Mouse (Mus musculus): ENCODE data around the gene Ankrd34a. TPM values are rescaled to one million over a fixed set of nuclear protein-coding genes. Genes with fewer than 3 reads are reported as not detected.

The Ankrd34a gene
- polyA plus RNA-seq, 1 experiment from 2014 or later = 21.5 TPM

DNA sequence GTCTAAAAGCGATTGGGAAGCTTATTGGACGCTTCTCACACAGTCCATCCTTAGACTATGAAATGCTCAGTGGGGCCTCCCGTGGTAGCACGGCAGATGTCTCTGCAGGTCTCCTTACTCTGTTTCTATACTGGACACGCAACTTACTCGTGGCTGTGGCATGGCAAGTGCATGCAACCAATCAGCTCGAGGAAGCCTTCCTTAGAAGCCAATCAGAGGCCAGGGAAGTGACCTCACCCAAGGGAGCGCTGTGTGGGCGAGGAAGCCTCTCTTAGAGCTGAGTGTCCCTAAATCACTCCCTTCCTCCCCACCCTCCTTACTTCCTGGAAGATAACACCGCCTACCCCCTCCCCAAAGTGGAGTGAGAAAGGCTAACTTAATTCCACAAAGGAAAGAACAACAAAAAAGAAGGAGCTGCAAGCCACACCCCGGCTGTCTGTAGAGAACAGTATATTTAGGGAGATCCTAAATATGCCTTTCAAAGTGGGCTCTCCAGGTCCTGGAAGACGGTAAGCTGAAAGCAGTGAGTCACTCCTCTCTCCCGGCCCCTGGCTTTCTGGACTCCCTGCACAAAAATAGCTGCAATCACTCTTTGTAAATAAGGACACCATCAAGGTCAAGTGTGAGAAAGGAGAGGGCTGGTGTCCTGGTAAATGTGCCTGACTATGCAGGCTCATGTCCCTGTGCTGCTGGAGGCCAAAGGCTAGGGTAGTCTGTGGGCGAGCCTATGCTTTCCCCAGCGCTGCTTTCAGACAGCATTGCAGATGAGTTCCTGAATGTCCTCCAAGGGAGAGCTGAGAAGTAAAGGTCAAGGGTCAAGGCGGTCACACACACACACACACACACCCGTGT lies 19.5 kb upstream of the Ankrd34a start, which contains the start of gene Gm16253:
TSS of gene Gm16253 (plus strand) at position 295 of the 852 bp plus-strand sequence.
- H3K4me2 ChIP-seq (ENCODE audit: low read length) = peak within 1 kb of the TSS; percentile 43

DNA sequence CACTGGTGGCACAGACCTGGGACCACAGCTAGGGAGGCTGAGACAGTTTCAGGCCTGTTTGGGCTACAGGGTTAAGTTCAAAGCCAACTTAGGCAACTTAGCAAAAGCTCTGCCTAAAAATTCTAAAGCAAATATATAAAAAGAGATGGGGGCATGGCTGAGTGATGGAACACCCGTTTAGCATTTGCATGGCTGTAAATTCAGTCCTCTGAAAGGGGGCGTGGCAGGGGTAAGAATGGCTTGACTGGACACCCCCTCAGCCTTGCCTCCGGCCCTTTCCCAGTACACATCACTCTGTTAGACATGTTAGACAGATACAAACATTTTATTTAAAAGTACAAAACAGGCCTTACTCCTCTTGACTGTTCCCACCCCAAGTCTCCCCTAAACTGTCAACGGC lies 18.9 kb upstream of the Ankrd34a start:
- Histone ChIP-seq H3K27me3 (replicated peaks; ENCODE audit: control insufficient read depth, insufficient read depth, low read length) (no peaks in the 10 kb centered on the region), H3K4me3 (ENCODE audit: low read length) (no peak overlapping the region), H3K27ac (ENCODE audit: low read depth, low read length) (peak overlapping the region; percentile 70; the same call in 1 of the 2 replicates), H3K36me3 (ENCODE audit: control insufficient read depth, insufficient read depth, low read length) (no peaks in the 10 kb centered on the region), H3K9ac (ENCODE audit: low read depth, low read length) (no peak overlapping the region), H3K4me2 (ENCODE audit: low read length) (no peak overlapping the region), H3K4me1 (ENCODE audit: control insufficient read depth, insufficient read depth, low read depth, low read length) (peaks cover 7% of the 10 kb centered on the region), H3K9me3 (ENCODE audit: control insufficient read depth, low read length) (no peaks in the 10 kb centered on the region)
- 72% methylated on average over 4 of the region's 4 CpGs for WGBS
- no peak for ATAC-seq

More for the DNA sequence above, 19.5 kb upstream of the Ankrd34a start, which contains the start of gene Gm16253:
- Histone ChIP-seq H3K4me3 (ENCODE audit: low read length) (peak within 1 kb of the TSS; percentile 15; the same call in 1 of the 2 replicates), H3K27ac (ENCODE audit: low read depth, low read length) (peak within 1 kb of the TSS; percentile 70), H3K4me1 (ENCODE audit: control insufficient read depth, insufficient read depth, low read depth, low read length) (peaks cover 7% of the 10 kb centered on the region), H3K36me3 (ENCODE audit: control insufficient read depth, insufficient read depth, low read length) (no peaks in the 10 kb centered on the region), H3K27me3 (replicated peaks; ENCODE audit: control insufficient read depth, insufficient read depth, low read length) (no peaks in the 10 kb centered on the region), H3K9me3 (ENCODE audit: control insufficient read depth, low read length) (no peaks in the 10 kb centered on the region), H3K9ac (ENCODE audit: low read depth, low read length) (no peak within 1 kb of the TSS; the same call in 1 of the 2 replicates)
- peak; percentile 88 for ATAC-seq
- 27% methylated on average over 17 of the region's 17 CpGs for WGBS

DNA sequence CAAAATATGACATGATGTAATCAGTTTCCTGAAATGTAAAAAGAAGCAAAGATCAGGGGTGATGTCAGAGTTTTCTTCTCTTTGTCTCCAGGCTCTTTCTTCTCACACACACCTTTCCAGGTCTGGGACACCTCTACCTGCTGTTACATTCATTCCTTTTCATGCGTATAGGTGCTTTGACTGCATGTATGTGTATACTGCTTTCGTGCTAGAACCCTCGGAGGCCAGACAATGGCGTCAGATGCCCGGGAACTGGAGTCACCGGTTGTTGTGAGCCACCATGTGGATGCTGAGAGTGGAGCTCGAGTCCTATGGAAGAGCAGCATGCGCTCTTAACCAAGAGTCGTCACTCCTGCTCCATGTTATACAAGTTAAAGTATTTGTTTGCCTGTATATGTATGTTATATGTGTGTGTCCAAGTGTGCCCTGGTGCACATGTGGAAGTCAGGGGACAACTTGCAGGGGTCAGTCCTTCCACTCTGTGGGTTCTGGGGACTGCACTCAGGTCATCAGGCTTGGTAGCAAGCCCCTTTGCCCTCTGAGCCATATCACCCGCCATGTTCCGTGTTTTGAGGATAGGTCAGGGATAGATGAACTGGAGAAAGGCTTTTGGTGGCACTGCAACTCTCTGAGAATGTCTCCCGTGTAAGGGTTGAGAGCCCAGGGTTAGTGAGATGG lies 17.7 kb upstream of the Ankrd34a start:
- H3K27ac ChIP-seq (ENCODE audit: low read depth, low read length) = no peak overlapping the region
- no peak overlapping the region for H3K4me3 ChIP-seq (ENCODE audit: low read length)
- 78% methylated on average over 12 of the region's 12 CpGs for WGBS
- H3K9me3 ChIP-seq (ENCODE audit: control insufficient read depth, low read length) = no peaks in the 10 kb centered on the region
- no peak overlapping the region for H3K9ac ChIP-seq (ENCODE audit: low read depth, low read length)
- ATAC-seq = no peak
- H3K4me1 ChIP-seq (ENCODE audit: control insufficient read depth, insufficient read depth, low read depth, low read length) = peaks cover 7% of the 10 kb centered on the region
- no peak overlapping the region for H3K4me2 ChIP-seq (ENCODE audit: low read length)
- no peaks in the 10 kb centered on the region for H3K36me3 ChIP-seq (ENCODE audit: control insufficient read depth, insufficient read depth, low read length)
- no peaks in the 10 kb centered on the region for H3K27me3 ChIP-seq (replicated peaks; ENCODE audit: control insufficient read depth, insufficient read depth, low read length)

DNA sequence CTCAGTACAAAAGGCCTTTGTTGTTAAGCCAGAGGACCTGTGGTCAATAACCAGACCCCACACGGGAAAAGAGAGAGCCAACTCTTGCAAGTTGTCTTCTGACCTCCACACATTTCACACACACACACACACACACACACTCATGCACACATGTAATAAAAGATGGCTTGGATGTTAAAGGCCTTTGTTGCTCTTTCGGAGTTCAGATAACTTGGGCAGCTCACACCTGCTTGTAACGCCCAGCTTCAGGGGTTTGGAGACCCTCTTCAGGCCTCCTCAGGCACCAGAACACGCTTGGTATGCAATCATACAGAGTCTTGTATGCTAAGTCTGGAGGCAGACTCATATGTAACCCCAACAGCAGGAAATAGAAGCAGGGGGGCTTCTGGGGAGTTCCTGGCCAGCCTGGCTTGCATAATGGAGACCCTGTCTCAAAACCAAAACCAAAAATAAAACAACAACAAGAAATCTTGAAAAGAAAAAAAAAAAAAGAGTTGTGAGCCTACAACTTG lies 17.1 kb upstream of the Ankrd34a start:
- no peak for ATAC-seq
- no peaks in the 10 kb centered on the region for H3K36me3 ChIP-seq (ENCODE audit: control insufficient read depth, insufficient read depth, low read length)
- no peak overlapping the region for H3K4me2 ChIP-seq (ENCODE audit: low read length)
- H3K27ac ChIP-seq (ENCODE audit: low read depth, low read length) = no peak overlapping the region
- H3K4me3 ChIP-seq (ENCODE audit: low read length) = no peak overlapping the region
- no peaks in the 10 kb centered on the region for H3K9me3 ChIP-seq (ENCODE audit: control insufficient read depth, low read length)
- H3K4me1 ChIP-seq (ENCODE audit: control insufficient read depth, insufficient read depth, low read depth, low read length) = peaks cover 7% of the 10 kb centered on the region
- no peak overlapping the region for H3K9ac ChIP-seq (ENCODE audit: low read depth, low read length)
- H3K27me3 ChIP-seq (replicated peaks; ENCODE audit: control insufficient read depth, insufficient read depth, low read length) = no peaks in the 10 kb centered on the region
- 84% methylated on average over 4 of the region's 4 CpGs for WGBS

DNA sequence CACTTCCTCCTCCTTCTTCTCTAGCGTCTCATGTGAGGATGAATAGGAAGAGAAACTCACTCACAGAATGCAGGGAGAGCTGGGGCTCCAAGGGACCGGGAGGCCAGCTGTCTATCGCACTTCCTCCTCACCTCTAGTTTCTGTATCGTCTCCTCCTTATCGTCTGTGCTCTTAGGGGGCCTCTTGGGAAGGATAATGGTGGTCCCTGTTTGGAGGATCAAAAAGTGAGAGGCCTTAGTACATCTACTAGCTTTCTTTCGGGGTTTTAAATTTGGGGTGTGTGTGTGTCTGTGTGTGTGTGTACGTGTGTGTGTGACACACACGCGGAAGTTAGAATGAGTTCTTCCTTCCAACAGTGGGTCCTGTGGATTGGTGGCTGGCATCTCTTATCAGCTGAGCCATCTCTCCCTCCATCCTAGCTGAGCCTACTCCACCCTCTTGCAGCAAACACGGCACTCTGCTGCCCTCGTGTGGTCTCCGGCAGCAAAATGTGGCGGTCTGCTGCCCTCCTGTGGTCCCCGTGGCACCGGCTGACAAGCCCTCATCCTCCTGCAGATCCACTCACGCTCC lies 16.5 kb upstream of the Ankrd34a start:
- peak overlapping the region; percentile 56 for H3K4me2 ChIP-seq (ENCODE audit: low read length)
- H3K4me1 ChIP-seq (ENCODE audit: control insufficient read depth, insufficient read depth, low read depth, low read length) = peaks cover 7% of the 10 kb centered on the region
- ATAC-seq = peak; percentile 82
- H3K4me3 ChIP-seq (ENCODE audit: low read length) = peak overlapping the region; percentile 30
- H3K36me3 ChIP-seq (ENCODE audit: control insufficient read depth, insufficient read depth, low read length) = no peaks in the 10 kb centered on the region
- peak overlapping the region; percentile 13; the same call in 1 of the 2 replicates for H3K27ac ChIP-seq (ENCODE audit: low read depth, low read length)
- 13% methylated on average over 16 of the region's 16 CpGs for WGBS
- H3K9ac ChIP-seq (ENCODE audit: low read depth, low read length) = peak overlapping the region; percentile 61
- H3K9me3 ChIP-seq (ENCODE audit: control insufficient read depth, low read length) = no peaks in the 10 kb centered on the region
- no peaks in the 10 kb centered on the region for H3K27me3 ChIP-seq (replicated peaks; ENCODE audit: control insufficient read depth, insufficient read depth, low read length)

DNA sequence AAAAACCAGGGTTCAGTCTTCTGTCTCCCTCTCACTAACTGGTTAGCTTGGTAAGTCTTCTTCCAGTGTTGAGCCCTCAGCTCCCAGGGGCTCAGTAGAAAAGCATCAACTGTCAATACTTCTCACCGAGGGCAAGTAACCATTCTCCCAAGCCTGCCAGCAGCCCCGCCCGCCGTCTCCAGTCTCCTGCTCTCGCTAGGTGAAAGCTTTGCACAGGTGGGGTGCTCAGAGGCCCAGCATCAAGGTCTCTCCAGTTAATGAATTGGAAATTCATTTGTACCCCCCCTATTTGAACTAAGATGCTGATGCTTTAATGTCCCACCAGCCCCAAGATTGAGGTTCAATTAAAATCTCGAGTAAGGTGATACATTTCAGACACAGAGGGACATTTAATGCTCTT lies 15.3 kb upstream of the Ankrd34a start:
- Histone ChIP-seq H3K4me1 (ENCODE audit: control insufficient read depth, insufficient read depth, low read depth, low read length) (peaks cover 7% of the 10 kb centered on the region), H3K4me2 (ENCODE audit: low read length) (no peak overlapping the region), H3K36me3 (ENCODE audit: control insufficient read depth, insufficient read depth, low read length) (no peaks in the 10 kb centered on the region), H3K4me3 (ENCODE audit: low read length) (no peak overlapping the region), H3K9me3 (ENCODE audit: control insufficient read depth, low read length) (no peaks in the 10 kb centered on the region), H3K27me3 (replicated peaks; ENCODE audit: control insufficient read depth, insufficient read depth, low read length) (no peaks in the 10 kb centered on the region), H3K27ac (ENCODE audit: low read depth, low read length) (no peak overlapping the region), H3K9ac (ENCODE audit: low read depth, low read length) (no peak overlapping the region)
- no peak for ATAC-seq
- WGBS = 58% methylated on average over 6 of the region's 6 CpGs

DNA sequence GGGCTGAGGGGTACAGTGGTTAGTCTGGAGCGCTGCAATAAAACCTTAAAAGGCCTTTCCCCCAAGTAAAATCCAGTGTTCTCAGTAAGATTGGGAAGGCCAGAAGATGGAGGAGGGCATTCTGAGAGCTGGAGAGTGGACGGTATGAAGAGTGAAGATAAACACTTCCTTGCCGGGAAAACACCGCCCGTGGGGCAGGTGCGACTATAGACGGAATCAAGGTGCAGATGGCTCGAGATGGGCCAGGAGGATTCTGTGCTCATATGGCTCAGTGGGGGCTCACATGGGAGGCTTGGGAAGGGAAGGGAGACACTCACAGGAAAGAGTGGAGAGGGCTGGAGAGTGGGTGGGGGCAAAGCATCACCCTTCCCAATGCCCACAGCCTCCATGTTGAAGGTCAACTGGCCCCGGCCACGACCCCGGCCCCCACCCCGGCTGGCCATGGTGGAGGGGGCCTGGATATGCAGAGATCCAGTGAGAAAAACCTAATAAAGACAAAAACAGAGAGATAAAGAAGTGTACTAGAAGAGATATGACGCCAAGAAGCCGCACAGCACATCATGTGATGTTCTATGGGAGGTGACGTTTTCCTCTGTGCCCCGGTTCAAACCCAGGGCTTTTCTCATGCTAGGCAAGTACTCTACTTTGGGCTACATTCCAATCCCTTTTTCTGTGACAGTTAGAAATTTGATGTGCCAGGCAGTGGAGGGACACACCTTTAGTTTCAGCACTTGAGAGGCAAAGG lies 14.5 kb upstream of the Ankrd34a start:
- H3K36me3 ChIP-seq (ENCODE audit: control insufficient read depth, insufficient read depth, low read length) = no peaks in the 10 kb centered on the region
- no peak overlapping the region for H3K27ac ChIP-seq (ENCODE audit: low read depth, low read length)
- 87% methylated on average over 16 of the region's 16 CpGs for WGBS
- H3K4me1 ChIP-seq (ENCODE audit: control insufficient read depth, insufficient read depth, low read depth, low read length) = peaks cover 7% of the 10 kb centered on the region
- H3K4me3 ChIP-seq (ENCODE audit: low read length) = no peak overlapping the region
- no peak overlapping the region for H3K9ac ChIP-seq (ENCODE audit: low read depth, low read length)
- no peaks in the 10 kb centered on the region for H3K9me3 ChIP-seq (ENCODE audit: control insufficient read depth, low read length)
- no peaks in the 10 kb centered on the region for H3K27me3 ChIP-seq (replicated peaks; ENCODE audit: control insufficient read depth, insufficient read depth, low read length)
- no peak overlapping the region for H3K4me2 ChIP-seq (ENCODE audit: low read length)
- ATAC-seq = no peak

DNA sequence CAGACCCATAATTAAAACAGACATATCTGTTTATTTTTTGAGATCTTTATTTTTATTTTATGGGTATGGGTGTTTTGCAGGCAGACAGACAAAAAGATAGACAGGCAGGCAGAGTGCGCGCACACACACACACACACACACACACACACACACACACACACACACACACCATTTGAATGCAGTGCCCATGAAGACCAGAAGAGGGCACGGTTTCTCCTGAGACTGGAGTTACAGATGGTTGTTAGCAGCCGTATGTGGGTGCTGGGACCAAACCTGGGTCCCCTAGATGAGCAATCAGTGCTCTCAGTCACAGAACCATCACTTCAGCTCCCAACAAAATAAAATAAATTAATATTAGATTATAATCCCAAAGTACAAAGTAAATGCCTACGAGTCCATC lies 13.1 kb upstream of the Ankrd34a start:
- Histone ChIP-seq H3K4me3 (ENCODE audit: low read length) (no peak overlapping the region), H3K4me2 (ENCODE audit: low read length) (no peak overlapping the region), H3K36me3 (ENCODE audit: control insufficient read depth, insufficient read depth, low read length) (no peaks in the 10 kb centered on the region), H3K9me3 (ENCODE audit: control insufficient read depth, low read length) (no peaks in the 10 kb centered on the region), H3K9ac (ENCODE audit: low read depth, low read length) (no peak overlapping the region), H3K4me1 (ENCODE audit: control insufficient read depth, insufficient read depth, low read depth, low read length) (peaks cover 4% of the 10 kb centered on the region), H3K27me3 (replicated peaks; ENCODE audit: control insufficient read depth, insufficient read depth, low read length) (no peaks in the 10 kb centered on the region), H3K27ac (ENCODE audit: low read depth, low read length) (no peak overlapping the region)
- WGBS = 95% methylated on average over 5 of the region's 5 CpGs
- no peak for ATAC-seq

All from hindbrain, embryonic 16.5 days (tissue).